Mouse (Mus musculus) intestine, postnatal 0 days (tissue): ENCODE data around the gene Btbd9. TPM values are rescaled to one million over a fixed set of nuclear protein-coding genes. Genes with fewer than 3 reads are reported as not detected.

Experiments
- ATAC-seq: fragments of 200-750 bp; cut with Nextera tagmentation; 2 replicates; pipeline ENCODE4 v1.8.0; 2017; ENCODE audit warnings: mild to moderate bottlenecking, moderate TSS enrichment, moderate library complexity
- H3K27ac ChIP-seq: fragments of 300-500 bp; sonication (generic); 2 replicates; pipeline ENCODE4 v1.5.1; 2014; ENCODE audit warnings: mild to moderate bottlenecking, low read depth, low read length, moderate library complexity
- H3K27me3 ChIP-seq: fragments of 300-500 bp; sonication (generic); replicated peaks from 2 replicates; pipeline ENCODE4 v1.6.1; 2014; ENCODE audit warnings: low read length, mixed read lengths; ENCODE audit not compliant: control insufficient read depth, insufficient read depth
- H3K36me3 ChIP-seq: fragments of 300-500 bp; sonication (generic); 2 replicates; pipeline ENCODE4 v1.6.1; 2014; ENCODE audit warnings: mild to moderate bottlenecking, moderate library complexity; ENCODE audit not compliant: control insufficient read depth, insufficient read depth
- H3K4me1 ChIP-seq: fragments of 300-500 bp; sonication (generic); replicated peaks from 2 replicates; pipeline ENCODE4 v1.6.1; 2014; ENCODE audit warnings: antibody characterized with exemption, low read length, mixed read lengths; ENCODE audit not compliant: control insufficient read depth, insufficient read depth
- H3K4me2 ChIP-seq: fragments of 300-500 bp; sonication (generic); replicated peaks from 2 replicates; pipeline ENCODE4 v1.6.1; 2014; ENCODE audit warnings: low read depth, mild to moderate bottlenecking, moderate library complexity
- H3K4me3 ChIP-seq: fragments of 300-500 bp; sonication (generic); 2 replicates; pipeline ENCODE4 v1.5.1; 2014; ENCODE audit warnings: low read depth, low read length
- H3K9ac ChIP-seq: fragments of 300-500 bp; sonication (generic); 2 replicates; pipeline ENCODE4 v1.6.1; 2014; ENCODE audit warnings: mild to moderate bottlenecking, low read depth, low read length
- H3K9me3 ChIP-seq: fragments of 300-500 bp; sonication (generic); 2 replicates; pipeline ENCODE4 v1.6.1; 2016; ENCODE audit warnings: mixed run types; ENCODE audit not compliant: control insufficient read depth
- CTCF ChIP-seq: sonication (generic); IDR thresholded peaks from 2 replicates; pipeline ENCODE4 v1.5.1; 2016; ENCODE audit warnings: low read depth, mild to moderate bottlenecking, control low read depth, antibody characterized with exemption, moderate library complexity
- WGBS: fragments of 180-500 bp; shearing (Covaris S2); extraction: QIAGEN DNeasy Blood & Tissue Kit; methylation state at CpG from one replicate; pipeline ENCODE4 v1.1.7; 2014; 5-methylcytosine and 5-hydroxymethylcytosine counted together
- polyA plus RNA-seq: library from polyadenylated mRNA; unstranded; fragments of >200 nt; fragmentation: Nextera tagmentation; extraction: Ambion mirVana; gene quantifications from 2 replicates; pipeline ENCODE4 v1.2.1, GENCODE M21; 2015

Btbd9 gene
- polyA plus RNA-seq, 1 experiment from 2014 or later = 35.9 TPM

DNA sequence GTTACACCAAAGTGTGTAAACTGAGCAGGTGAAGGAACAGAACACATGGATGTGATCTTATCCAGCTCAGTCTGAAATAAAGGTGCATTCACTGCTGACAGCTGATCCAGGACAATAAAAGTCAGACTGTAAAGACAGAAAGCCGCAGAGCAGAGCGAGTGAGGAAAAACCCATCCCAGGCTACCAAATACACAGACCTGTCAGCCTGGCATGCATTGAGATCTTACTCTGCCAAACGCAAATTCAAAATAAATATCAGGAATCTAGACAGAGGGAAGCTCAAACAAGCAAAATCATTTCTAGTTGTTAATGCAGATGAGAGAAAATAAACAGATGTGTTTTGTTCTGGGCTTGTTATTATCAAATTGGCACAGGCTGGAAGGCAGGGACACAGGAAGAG lies 187.9 kb downstream of the Btbd9 start:
- WGBS = 69% methylated on average over 3 of the region's 3 CpGs
- H3K4me2 ChIP-seq = no peak overlapping the region

DNA sequence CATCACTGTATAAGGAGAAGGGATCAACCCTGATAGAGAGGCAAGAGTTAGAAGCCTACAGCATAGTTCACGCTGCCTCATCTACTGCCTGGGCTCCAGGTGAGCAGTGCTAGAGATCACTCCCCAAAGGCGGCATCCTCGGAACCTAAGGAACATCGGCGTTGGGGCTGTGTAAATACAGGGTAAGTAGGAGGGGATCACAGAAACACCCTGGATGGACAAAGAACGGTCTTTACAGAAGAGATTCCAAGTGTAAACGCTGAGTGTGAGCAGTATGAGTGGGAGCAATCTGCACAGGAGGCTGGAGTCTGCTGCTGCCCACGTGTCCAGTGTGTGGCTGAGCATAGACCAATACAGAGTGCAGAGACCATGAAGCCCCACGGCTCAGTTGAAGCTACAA lies 190.0 kb downstream of the Btbd9 start:
- Histone ChIP-seq H3K4me1 (no peaks in the 10 kb centered on the region), H3K36me3 (no peaks in the 10 kb centered on the region), H3K9me3 (no peaks in the 10 kb centered on the region), H3K27me3 (no peaks in the 10 kb centered on the region), H3K4me3 (no peak overlapping the region), H3K27ac (no peak overlapping the region), H3K4me2 (no peak overlapping the region), H3K9ac (no peak overlapping the region)
- no peak for ATAC-seq
- WGBS = 81% methylated on average over 9 of the region's 9 CpGs
- no peak for TF ChIP-seq CTCF

More for the DNA sequence above, 187.9 kb downstream of the Btbd9 start:
- no peaks in the 10 kb centered on the region for H3K36me3 ChIP-seq
- H3K27me3 ChIP-seq = no peaks in the 10 kb centered on the region
- H3K4me3 ChIP-seq = no peak overlapping the region
- H3K27ac ChIP-seq = no peak overlapping the region
- H3K4me1 ChIP-seq = no peaks in the 10 kb centered on the region
- no peak for TF ChIP-seq CTCF
- no peak overlapping the region for H3K9ac ChIP-seq
- no peak for ATAC-seq
- H3K9me3 ChIP-seq = no peaks in the 10 kb centered on the region

DNA sequence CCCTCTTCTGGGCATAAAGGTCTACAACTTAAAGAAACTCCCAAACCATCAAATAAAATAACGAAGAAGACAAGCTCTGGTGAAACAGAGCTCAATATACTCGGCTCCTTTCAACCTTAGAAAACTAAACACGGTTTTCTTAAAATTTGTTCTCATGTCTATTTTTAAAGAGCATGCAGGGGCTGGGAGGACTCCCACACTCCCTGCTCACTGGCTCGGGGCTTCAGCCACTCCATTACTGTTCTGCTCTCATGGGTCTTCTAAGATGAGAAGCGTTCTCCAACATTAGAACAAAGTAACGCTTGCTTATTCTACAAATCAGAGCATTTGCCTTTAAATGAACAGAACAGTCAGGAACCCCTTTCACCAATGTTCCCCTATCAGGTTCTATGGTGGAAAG lies 192.6 kb downstream of the Btbd9 start:
- Histone ChIP-seq H3K4me2 (no peak overlapping the region), H3K27ac (no peak overlapping the region), H3K27me3 (no peaks in the 10 kb centered on the region), H3K4me3 (no peak overlapping the region), H3K9me3 (no peaks in the 10 kb centered on the region), H3K36me3 (no peaks in the 10 kb centered on the region), H3K4me1 (no peaks in the 10 kb centered on the region), H3K9ac (no peak overlapping the region)
- no peak for TF ChIP-seq CTCF
- no peak for ATAC-seq
- 91% methylated on average over 6 of the region's 6 CpGs for WGBS

DNA sequence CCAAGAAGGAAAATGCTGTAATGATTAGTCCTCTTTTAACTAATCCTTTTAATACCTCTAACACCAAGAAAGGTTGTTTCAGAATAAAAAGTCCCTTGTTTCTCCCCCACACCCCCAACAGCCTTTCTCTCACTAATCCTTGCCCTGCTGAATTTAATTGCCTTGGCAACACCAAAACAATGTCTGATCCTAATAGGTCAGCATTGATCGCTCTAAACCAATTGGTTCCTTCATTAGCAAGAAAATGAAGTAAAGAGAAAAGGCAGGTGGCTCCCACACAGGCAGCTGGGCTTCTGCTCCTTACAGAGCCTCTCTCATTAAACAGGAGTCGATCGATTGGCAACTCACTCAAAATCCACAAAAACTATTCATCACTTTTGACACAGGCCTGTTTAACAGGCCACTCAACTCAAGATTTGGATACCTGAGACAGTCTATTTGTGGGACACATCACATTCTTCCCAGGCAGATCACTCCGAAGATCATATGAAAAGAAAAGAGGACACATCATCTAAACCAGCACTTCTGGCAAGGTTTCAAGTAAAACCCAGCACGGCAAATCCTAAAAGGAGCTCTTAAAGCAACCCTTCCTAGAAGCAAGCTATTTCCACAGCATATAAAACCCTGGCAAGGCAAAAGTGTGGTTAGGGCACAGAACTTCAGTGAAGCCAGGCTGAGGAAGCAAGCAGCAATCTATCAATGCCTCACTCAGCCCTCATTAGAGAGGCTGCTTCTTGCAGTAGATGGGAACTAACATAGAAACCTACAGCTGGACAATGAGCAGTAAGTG lies 197.9 kb downstream of the Btbd9 start:
- H3K4me2 ChIP-seq = no peak overlapping the region
- TF ChIP-seq CTCF = no peak
- no peaks in the 10 kb centered on the region for H3K4me1 ChIP-seq
- no peak overlapping the region for H3K4me3 ChIP-seq
- no peaks in the 10 kb centered on the region for H3K9me3 ChIP-seq
- H3K27me3 ChIP-seq = no peaks in the 10 kb centered on the region
- no peak for ATAC-seq
- H3K27ac ChIP-seq = no peak overlapping the region
- 63% methylated on average over 5 of the region's 5 CpGs for WGBS
- no peaks in the 10 kb centered on the region for H3K36me3 ChIP-seq
- no peak overlapping the region for H3K9ac ChIP-seq

DNA sequence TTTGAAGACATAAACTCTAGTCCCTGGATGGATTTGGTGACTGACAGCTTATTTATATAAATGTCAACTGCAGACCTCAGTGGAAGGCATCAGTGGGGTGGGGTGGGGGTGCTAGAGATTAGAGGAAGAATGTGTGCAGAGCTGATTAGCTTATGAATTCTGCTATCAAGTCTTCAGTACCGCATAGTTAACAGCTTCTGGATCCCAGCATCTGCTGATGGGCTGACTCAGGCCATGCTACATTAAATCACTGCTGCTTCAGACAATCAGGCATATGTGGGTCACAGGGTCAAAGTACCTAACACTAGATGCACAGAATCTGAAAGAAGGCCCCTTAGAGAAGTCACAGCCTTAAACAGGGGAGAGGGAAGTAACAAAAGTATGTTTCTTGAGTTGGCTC lies 198.5 kb downstream of the Btbd9 start:
- no peak for TF ChIP-seq CTCF
- no peaks in the 10 kb centered on the region for H3K36me3 ChIP-seq
- H3K27me3 ChIP-seq = no peaks in the 10 kb centered on the region
- 35% methylated on average over 1 of the region's 1 CpGs for WGBS
- H3K9me3 ChIP-seq = no peaks in the 10 kb centered on the region
- no peak overlapping the region for H3K4me3 ChIP-seq
- no peak overlapping the region for H3K4me2 ChIP-seq
- no peaks in the 10 kb centered on the region for H3K4me1 ChIP-seq
- H3K27ac ChIP-seq = no peak overlapping the region
- ATAC-seq = no peak
- H3K9ac ChIP-seq = no peak overlapping the region

DNA sequence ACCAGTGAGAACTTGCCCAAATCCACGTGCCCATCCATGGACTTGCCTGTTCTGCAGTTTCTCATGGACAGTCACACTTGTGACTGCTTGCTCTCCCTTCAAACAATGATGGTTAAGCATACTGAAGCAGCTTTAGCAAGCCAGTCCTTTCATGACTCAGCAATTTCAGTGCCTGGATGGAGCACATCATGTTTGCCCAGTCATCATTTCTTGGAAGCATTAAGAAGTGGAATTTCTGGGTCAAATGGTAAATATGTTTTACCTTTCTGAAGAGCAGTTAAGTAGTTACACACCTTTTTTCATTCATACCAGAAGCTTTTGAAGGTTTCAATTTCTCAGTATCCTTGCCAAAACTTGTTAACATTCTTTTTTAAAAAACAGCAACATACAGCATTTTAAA lies 201.2 kb downstream of the Btbd9 start:
- TF ChIP-seq CTCF = no peak
- Histone ChIP-seq H3K36me3 (no peaks in the 10 kb centered on the region), H3K4me2 (no peak overlapping the region), H3K9ac (no peak overlapping the region), H3K4me3 (no peak overlapping the region), H3K9me3 (no peaks in the 10 kb centered on the region), H3K27me3 (no peaks in the 10 kb centered on the region), H3K4me1 (no peaks in the 10 kb centered on the region), H3K27ac (no peak overlapping the region)
- ATAC-seq = no peak
- 77% methylated on average over 1 of the region's 1 CpGs for WGBS
